Mouse (Mus musculus): Measurements from ENCODE around the gene Gm9747. TPM values are rescaled to one million over a fixed set of nuclear protein-coding genes. Genes with fewer than 3 reads are reported as not detected.

Gene Gm9747
- total RNA-seq (2021) = not detected in 2 replicates
- long read RNA-seq, experiment 1 = 0 reads
- long read RNA-seq, experiment 2 = 0 reads

DNA sequence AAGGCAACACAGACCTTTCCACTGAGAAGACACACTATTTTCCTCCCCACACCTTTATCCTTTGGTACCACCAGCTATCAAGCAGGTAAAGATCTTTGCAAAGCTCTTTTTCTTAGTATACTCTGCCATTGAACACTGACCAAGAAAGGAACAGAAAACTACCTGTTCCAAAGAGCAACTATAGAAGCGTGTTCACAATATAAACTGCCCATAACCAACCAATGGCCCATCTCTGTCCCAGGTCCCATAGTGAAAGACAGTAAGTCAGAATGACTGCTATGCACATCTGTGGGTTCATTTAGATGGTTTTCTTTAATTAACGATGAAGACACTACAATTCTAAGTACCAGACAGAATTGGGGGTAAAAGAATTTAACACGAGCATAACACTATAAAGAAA lies at the start of gene Gm9747:
Gm9747 (plus strand) TSS at position 301 of the 400 bp plus-strand sequence.
- no peak for DNase-seq

DNA sequence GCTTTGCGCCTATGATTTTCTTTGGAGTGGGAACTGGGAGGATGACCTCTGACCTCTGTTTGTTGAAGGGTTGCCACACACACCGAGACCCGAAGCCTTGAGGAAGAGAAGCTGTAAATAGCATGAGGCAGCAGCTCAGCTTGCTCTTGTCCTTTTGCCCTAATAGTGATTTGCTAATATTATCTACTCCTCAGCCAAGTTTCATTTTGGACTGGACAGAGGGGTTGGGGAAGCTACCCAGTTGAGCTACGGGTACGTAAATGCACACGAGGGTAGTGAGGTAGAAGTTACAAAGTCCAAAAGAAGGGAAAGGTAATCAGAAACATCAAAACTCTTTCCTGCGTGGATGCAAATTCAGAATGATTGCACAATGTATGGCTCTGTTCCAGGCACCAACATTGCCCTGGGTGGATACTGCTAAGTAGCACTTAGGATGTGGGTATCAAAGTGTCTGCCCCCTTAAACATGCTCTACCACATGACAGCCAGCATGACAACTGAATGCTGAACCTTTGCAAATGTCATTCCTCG lies 48.9 kb upstream of the Gm9747 start:
- DNase-seq = peak; percentile 32

GRCm38 (mm10) chr1:82188549-82189231 lies 44.2 kb upstream of the Gm9747 start:
- DNase-seq = no peak

GRCm38 (mm10) chr1:82189516-82189915 lies 43.4 kb upstream of the Gm9747 start:
- DNase-seq = peak; percentile 93

GRCm38 (mm10) chr1:82191579-82191978 lies 41.3 kb upstream of the Gm9747 start:
- DNase-seq = no peak

GRCm38 (mm10) chr1:82199918-82200317 lies 33.0 kb upstream of the Gm9747 start:
- no peak for DNase-seq

GRCm38 (mm10) chr1:82200636-82201035 lies 32.3 kb upstream of the Gm9747 start:
- DNase-seq = no peak

DNA sequence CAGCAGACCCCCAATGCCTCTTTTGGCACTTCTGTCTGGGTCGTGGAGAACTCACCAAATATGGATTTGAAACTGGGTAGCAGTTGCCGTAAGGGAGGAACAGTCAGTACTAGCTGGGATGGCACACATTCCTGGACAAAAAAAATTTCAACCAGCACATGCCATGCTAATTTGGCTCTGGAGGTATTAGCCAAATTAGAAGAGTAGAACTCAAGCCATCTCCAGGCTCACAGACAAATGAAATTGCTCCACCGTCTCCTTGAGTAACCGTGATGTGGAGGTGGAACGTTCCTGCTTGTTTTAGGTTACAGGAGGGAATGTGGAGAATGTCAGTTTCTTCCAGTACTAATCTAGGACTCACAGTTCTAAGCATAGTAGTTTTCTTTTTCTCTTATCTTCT lies 25.4 kb upstream of the Gm9747 start:
- no peak for DNase-seq

DNA sequence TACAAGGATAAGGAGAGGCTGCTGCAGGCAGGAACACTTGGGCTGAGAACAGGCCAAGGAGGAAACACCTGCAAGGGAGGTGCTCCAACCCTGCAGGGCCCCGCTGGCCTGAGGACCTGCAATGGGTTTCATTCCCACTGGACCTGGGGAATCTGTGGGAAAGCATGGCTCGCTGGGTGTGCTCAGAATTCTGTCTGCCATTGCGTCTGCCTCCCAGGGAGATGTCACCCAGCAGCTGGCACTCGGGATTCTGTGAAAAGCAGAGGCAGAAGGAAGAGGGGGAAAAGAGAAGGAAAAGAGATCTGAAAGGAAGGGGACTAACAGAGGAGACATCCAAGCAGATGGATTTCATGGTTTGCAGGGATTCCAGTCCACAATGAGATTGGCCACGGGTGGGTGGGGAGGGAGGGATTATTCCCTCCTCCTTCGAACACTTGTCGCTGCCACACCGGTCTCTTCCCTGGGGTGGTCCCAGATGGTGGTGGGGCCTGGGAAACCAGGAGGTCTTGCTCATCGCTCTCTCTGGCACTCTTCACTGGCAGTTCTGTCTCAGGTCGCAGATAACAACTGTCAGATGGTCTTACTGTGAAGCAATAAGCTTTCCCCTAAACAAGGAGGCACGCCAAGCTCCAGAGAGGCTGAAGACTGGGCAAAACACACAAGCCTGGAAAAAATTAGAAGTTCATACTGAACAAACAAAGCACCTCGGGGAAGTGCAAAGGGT lies 12.1 kb upstream of the Gm9747 start:
- no peak for DNase-seq

DNA sequence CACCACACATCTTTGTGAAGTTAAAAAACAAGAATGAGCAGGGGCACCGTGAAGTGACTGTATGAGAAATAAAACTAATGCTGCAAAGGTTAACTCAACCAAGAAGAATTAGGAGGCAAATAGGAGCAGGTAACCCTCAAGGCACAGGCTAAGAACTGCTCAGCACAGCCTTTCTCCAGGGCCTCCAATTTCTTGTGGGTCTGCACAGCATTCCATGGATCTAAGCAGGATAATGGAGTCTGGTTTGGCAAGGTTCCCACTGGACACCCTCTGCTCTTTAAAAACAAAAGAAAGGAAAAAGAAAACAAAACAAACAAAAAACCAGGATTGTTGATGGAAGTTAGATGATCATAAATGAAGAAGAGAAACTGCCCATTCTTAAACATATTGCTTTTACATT lies 11.4 kb upstream of the Gm9747 start:
- no peak for DNase-seq

GRCm38 (mm10) chr1:82223042-82223795 lies 9.7 kb upstream of the Gm9747 start:
- no peak for DNase-seq

DNA sequence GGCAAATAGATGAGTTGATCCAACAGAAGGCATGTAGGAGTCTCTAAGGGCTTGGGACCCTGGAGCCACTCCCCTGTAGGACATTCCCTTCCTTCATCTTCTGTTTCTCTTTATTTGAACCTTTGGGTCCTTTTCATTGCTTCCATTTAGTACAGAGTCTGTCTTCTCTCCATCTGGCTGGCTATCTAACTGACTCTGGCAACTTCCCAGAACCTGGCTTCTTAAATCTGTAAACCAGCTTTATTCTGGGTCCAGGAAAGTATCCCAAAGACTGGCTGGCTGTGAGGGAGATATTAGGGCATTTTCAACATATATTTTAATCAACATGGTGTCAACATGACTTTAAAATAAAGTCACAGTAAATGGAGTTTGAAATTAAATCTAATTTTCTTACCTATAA lies 4.1 kb upstream of the Gm9747 start:
- DNase-seq = no peak

GRCm38 (mm10) chr1:82234616-82235015 lies 1.7 kb downstream of the Gm9747 start:
- DNase-seq = no peak

DNA sequence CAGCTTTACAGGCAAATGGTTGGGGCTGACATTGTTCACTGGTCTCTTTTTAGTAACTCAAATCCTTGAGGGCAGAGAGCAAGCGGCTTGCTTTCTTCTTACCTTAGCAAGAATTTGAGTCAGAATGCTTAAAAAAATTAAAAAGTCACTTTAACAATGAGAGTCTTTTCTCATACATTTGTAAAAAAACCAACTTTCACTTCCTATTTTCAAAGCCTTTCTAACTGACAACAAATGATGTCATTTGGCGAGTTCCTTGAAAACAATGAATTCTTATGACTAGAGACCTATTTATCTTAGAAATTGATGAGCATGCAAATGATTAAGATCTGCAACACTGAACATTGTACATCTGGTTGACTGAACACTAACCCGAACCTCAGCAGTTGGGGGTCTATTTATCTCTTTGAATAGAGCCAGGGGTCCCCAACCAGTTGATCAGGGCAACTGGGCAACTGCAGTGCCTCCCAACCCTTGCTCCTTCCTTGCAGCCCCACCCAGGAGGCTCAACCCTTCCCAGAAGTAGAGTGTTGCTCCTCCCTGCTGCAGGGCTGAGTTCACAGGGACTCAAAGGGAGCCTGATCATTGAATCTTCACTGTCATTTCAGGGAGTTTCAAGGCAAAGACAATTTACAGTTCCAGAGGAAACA lies 2.7 kb downstream of the Gm9747 start:
- no peak for DNase-seq

DNA sequence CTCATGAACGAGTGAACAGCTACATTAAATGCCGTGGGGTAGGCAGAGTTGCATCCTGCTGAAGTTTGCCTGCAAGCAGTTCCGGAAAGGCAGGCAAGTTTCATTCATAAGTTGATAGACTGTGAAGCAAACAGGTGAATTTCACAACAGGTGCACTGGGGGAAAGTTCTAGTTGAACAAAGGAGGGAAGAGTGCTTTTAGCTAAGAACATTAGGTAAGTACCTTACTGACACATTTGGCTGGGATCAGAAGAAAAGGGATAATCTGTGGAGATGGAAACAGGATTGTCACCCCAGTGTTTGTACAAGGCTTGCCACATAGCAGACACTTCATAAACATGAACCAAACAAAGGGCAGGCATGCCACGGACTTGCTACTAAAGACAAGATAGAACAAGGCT lies 5.3 kb downstream of the Gm9747 start:
- DNase-seq = no peak

GRCm38 (mm10) chr1:82239409-82240201 lies 6.7 kb downstream of the Gm9747 start:
- DNase-seq = no peak

DNA sequence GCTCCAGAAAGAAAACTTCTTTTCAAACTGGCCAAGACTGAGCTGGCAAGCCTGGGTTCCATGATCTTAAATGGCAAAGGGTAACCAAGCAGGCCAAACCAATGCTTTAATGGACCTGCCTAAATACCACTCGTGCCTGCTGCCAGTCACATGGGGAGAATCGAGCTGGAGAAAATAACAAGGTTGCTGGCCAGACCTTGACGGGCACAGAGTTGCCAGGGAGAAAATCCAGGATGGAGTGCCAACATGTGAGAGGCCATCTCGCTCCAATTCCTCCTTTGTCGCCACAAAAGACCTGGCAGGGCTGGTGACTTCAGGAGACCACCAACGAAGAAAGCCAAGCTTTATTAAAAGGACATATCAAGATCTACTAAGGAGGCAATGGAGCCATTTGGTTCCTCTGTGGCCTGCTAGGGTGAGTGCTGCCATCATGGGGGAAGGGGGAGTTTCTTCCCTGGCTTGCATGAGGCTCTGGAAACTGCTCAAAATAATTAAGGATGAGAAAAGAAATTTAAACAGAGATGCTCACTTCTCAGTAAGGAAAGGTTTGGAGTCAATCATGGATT lies 10.4 kb downstream of the Gm9747 start:
- peak; percentile 56 for DNase-seq

DNA sequence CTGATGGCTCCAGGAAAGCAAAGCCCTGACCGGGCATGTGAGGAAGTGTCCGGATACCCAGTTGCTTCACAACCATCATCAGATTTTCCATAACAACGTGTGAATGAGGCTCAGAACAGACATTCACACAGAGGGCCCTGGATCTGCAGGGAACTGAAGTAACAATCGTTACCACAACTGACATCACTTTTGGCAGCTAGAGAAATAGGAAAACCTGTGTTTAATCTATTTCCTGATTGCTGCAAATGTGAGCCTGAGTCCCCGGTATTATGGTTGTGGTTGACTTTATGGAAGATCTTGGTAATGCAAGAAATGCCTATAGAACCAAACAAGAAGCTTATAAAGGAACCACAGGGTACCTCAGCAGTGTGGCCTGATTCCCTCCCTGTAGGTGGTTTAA lies 12.1 kb downstream of the Gm9747 start:
- DNase-seq = no peak

DNA sequence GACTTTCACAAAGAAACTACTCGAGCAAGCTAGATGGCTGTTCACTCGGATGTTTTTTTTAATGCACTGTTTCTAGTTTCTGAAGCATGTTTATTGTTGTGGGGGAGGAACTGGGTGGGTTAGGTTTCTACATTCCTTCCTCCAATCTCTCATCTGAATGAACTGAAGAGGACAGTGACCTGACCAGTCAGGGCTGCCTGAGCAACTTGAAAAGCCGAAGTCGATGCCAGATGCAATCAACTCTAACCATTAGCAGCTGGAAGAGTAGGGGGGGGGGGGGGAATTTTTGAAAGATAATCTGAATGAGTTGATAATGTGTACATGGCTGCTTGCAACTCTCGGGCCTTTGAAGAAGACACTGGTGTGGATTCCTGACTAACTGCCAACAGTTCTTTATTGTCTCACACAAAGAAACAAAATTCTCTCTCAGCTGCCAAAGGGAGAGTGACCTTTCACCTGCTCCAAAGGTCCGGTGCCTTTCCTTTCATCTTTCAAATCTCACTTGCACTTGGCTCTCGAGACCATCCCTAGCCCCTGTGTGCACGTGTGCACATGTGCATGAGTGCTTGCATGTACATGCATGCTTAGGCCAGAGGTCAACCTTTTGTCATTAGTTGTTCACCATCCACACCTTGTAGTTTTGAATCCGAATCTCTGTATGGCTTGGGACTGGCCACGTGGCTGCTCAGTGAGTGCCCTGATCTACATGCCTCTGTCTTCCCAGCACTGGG lies 14.5 kb downstream of the Gm9747 start:
- DNase-seq = no peak

- no peak for DNase-seq
Measured at GRCm38 (mm10) chr1:82253789-82254445, 21.0 kb downstream of the Gm9747 start.

Measured in adrenal gland, postnatal 14 days (tissue).